Mouse (Mus musculus) small intestine, adult 2 months (tissue): ENCODE measurements around the gene Pcgf2.

Experiments
- CTCF ChIP-seq: fragments of 200-500 bp; IDR thresholded peaks from 2 replicates; pipeline ENCODE4 v1.5.1; 2012; ENCODE audit warnings: low read depth, mild to moderate bottlenecking, control low read depth, inconsistent platforms, low read length, moderate library complexity, mixed read lengths; ENCODE audit not compliant: insufficient replicate concordance, insufficient read length; ENCODE audit errors: extremely low read depth
- POLR2A ChIP-seq: fragments of 200-500 bp; IDR thresholded peaks from 2 replicates; pipeline ENCODE4 v1.6.1; 2012; ENCODE audit warnings: low read depth, mild to moderate bottlenecking, control low read depth, inconsistent platforms, low read length, moderate library complexity

DNA sequence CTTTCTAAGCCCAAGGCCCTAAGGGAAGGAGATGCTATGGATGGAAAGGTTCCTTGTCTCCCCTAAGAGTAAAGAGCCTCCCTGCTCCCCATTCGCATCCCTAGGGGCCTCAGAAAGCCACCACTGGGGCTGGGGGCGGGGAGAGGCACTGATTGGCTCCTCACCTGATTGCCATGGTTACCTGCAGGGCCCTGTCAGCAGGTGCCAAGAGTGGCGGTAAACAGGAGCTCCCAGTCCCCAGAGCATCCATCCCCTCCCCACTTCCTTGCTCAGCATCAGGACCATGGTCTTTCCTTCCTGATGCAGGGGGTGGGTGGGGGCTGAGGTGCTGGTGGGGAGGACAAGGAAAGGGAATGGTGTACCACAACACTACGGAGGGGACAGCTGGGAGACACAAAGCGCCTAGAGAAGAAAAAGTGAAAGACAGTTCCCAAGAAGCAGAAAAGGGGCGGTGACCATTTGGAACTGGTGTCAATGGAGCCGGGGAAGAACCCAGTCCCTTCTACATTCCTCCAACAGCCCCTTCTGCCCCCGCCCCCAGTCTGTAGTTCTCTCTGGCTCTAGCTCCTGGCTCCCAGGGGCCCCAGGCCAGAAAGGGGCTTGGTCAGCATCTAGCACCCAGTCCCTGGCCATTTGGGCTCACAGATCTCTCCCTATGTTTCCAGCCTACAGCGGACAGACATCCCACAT lies 4.4 kb downstream of the Pcgf2 start:
- no peak for TF ChIP-seq CTCF
- no peak for TF ChIP-seq POLR2A
